Mouse (Mus musculus): ENCODE measurements at regions not wholly inside any gene's neighbourhood (a gene's known extent, or its start where the extent isn't known, plus 50 kb on each side); places are given as distances from the start of the nearest gene placed in this dataset.
"Not testable (repeated sequence)": the region's sequence is repeated elsewhere in the genome, so short reads cannot be mapped to it uniquely, and the experiment has no call there.

GRCm38 (mm10) chr4:97509576-97509975, 263.0 kb upstream of the Nfia start:
- DNase-seq (ENCODE audit: low spot score), result no peak

- DNase-seq (ENCODE audit: low spot score), result no peak
These were observed 266.8 kb upstream of the Nfia start for GRCm38 (mm10) chr4:97505734-97506133.

GRCm38 (mm10) chr4:97491248-97491804, 281.2 kb upstream of the Nfia start:
- no peak for DNase-seq (ENCODE audit: low spot score)

- no peak for DNase-seq (ENCODE audit: low spot score)
These were observed 286.2 kb upstream of the Nfia start for GRCm38 (mm10) chr4:97486354-97486753.

GRCm38 (mm10) chr4:97485225-97485624, 287.3 kb upstream of the Nfia start:
- no peak for DNase-seq (ENCODE audit: low spot score)

- DNase-seq (ENCODE audit: low spot score), result no peak
These were observed 289.8 kb upstream of the Nfia start for GRCm38 (mm10) chr4:97482701-97483246.

- DNase-seq (ENCODE audit: low spot score), result no peak
These were observed 290.7 kb upstream of the Nfia start for GRCm38 (mm10) chr4:97481836-97482235.

- peak; percentile 43 for DNase-seq (ENCODE audit: low spot score)
These were observed 293.7 kb upstream of the Gm10192 start for GRCm38 (mm10) chr4:97476571-97477190.

GRCm38 (mm10) chr4:97473492-97473891, 290.5 kb upstream of the Gm10192 start:
- DNase-seq (ENCODE audit: low spot score), result not testable (repeated sequence)

GRCm38 (mm10) chr4:97465932-97466666, 283.1 kb upstream of the Gm10192 start:
- no peak for DNase-seq (ENCODE audit: low spot score)

- DNase-seq (ENCODE audit: low spot score), result no peak
These were observed 282.6 kb upstream of the Gm10192 start for GRCm38 (mm10) chr4:97465517-97465916.

GRCm38 (mm10) chr4:97461177-97461576, 278.2 kb upstream of the Gm10192 start:
- DNase-seq (ENCODE audit: low spot score), result no peak

- DNase-seq (ENCODE audit: low spot score), result no peak
These were observed 256.5 kb upstream of the Gm10192 start for GRCm38 (mm10) chr4:97439288-97440029.

- DNase-seq (ENCODE audit: low spot score), result no peak
These were observed 249.7 kb upstream of the Gm10192 start for GRCm38 (mm10) chr4:97432681-97433080.

GRCm38 (mm10) chr4:97432094-97432493, 249.1 kb upstream of the Gm10192 start:
- DNase-seq (ENCODE audit: low spot score), result no peak

- no peak for DNase-seq (ENCODE audit: low spot score)
These were observed 248.3 kb upstream of the Gm10192 start for GRCm38 (mm10) chr4:97431239-97431638.

GRCm38 (mm10) chr4:97419845-97420244, 236.9 kb upstream of the Gm10192 start:
- DNase-seq (ENCODE audit: low spot score), result no peak

- no peak for DNase-seq (ENCODE audit: low spot score)
These were observed 235.7 kb upstream of the Gm10192 start for GRCm38 (mm10) chr4:97418616-97419015.

- no peak for DNase-seq (ENCODE audit: low spot score)
These were observed 235.0 kb upstream of the Gm10192 start for GRCm38 (mm10) chr4:97417943-97418342.

- no peak for DNase-seq (ENCODE audit: low spot score)
These were observed 225.8 kb upstream of the Gm10192 start for GRCm38 (mm10) chr4:97408633-97409296.

- no peak for DNase-seq (ENCODE audit: low spot score)
These were observed 211.8 kb upstream of the Gm10192 start for GRCm38 (mm10) chr4:97394697-97395280.

Measured in MN1 (cell line).